31 mouse cellular contexts compared by ENCODE assay signal in the genomic region with DNA sequence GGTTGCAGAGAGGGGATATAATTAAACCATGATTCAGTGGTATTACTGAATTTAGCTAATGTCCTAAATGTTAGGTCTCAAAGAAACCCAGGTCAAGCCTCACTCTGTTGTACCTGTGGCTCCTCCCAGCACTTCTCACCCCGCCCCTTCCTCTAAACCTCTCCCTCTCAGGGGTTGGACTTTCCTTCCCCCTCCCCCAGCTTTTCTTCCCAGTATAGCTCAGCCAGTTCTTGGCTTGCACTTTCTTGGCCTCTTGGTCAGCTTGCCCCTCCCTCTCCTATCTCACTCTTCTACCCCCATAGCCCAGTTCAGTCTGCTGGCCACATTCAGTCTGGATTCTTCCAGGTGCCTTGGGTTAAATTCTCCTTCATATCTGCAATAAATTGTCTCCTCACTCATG. TPM values are rescaled to one million over a fixed set of nuclear protein-coding genes. Genes with fewer than 3 reads are reported as not detected.
A peak's percentile ranks its signal among the peaks of the same experiment; 100 is the strongest.
DNase-seq lines count a peak whose midpoint lies in the region; ATAC-seq and TF ChIP-seq lines count a peak whose summit lies in the region.
"Had no signal": no experiment of that assay in that cellular context is flagged by ENCODE, and none has a peak within 500 bp of the region (broad histone marks: within the 10 kb centered on the region; RNA-seq: fewer than 3 reads in every experiment).

No protein-coding gene starts in this region.

- no peak overlapping the region for H3K27ac ChIP-seq in gastrocnemius, adult 2 months
- no peak overlapping the region for H3K27ac ChIP-seq in midbrain, embryonic 13.5 days
- H3K27ac ChIP-seq: embryonic facial prominence, embryonic 12.5 days; heart, adult 2 months; heart, embryonic 13.5 days; hindbrain, embryonic 15.5 days; limb, embryonic 10.5 days; limb, embryonic 15.5 days; liver, embryonic 13.5 days; lung, embryonic 15.5 days; midbrain, embryonic 10.5 days; stomach, embryonic 15.5 days had no signal

- H3K9ac ChIP-seq in midbrain, embryonic 13.5 days (replicated peaks), result no peak overlapping the region
- H3K9ac ChIP-seq: embryonic facial prominence, embryonic 12.5 days; heart, embryonic 13.5 days; hindbrain, embryonic 15.5 days; limb, embryonic 15.5 days; liver, embryonic 13.5 days; lung, embryonic 15.5 days; stomach, embryonic 15.5 days had no signal

- peak; percentile 28 for DNase-seq in gastrocnemius, adult 2 months
- no peak for DNase-seq in gastrocnemius, adult 18-20 months (ENCODE audit: low spot score)
- peak; percentile 18 to 53 for DNase-seq in kidney, postnatal 25 days
- no peak for DNase-seq in kidney, adult 11 months
- DNase-seq in lung, postnatal 36 days, result peak; percentile 23
- DNase-seq in lung, postnatal 14 days, result no peak
- DNase-seq in yolk sac, embryonic 10.5 days (ENCODE audit: low spot score), result peak; percentile 76
- DNase-seq: adrenal gland, postnatal 14 days; cerebellum, adult 11 months; cerebellum, adult 9-11 months; embryo, embryonic 11 days; gastrocnemius, postnatal 36 days; heart, adult 2 months; heart, postnatal 10 days; layer of hippocampus, postnatal 36 days; liver, embryonic 13.5 days; right cerebral cortex, adult 18-20 months; thymus, postnatal 14 days had no signal

- H3K4me3 ChIP-seq in gastrocnemius, adult 2 months, result no peak overlapping the region
- H3K4me3 ChIP-seq in midbrain, embryonic 13.5 days (replicated peaks), result no peak overlapping the region
- H3K4me3 ChIP-seq: embryonic facial prominence, embryonic 12.5 days; heart, adult 2 months; heart, embryonic 13.5 days; hindbrain, embryonic 15.5 days; limb, embryonic 10.5 days; limb, embryonic 15.5 days; liver, embryonic 13.5 days; lung, embryonic 15.5 days; midbrain, embryonic 10.5 days; stomach, embryonic 15.5 days had no signal

- TF ChIP-seq CTCF in gastrocnemius, adult 2 months (IDR thresholded peaks at IDR 0.05), result no peak

- ATAC-seq in midbrain, embryonic 13.5 days, result no peak
- ATAC-seq: forebrain, embryonic 14.5 days; inflammation-experienced regulatory T-cells, adult 6 months; midbrain, embryonic 16.5 days had no signal

- H3K4me2 ChIP-seq in midbrain, embryonic 13.5 days (replicated peaks), result no peak overlapping the region
- H3K4me2 ChIP-seq: embryonic facial prominence, embryonic 12.5 days; heart, embryonic 13.5 days; hindbrain, embryonic 15.5 days; limb, embryonic 15.5 days; liver, embryonic 13.5 days; lung, embryonic 15.5 days; stomach, embryonic 15.5 days had no signal

- no peaks in the 10 kb centered on the region for H3K9me3 ChIP-seq in midbrain, embryonic 13.5 days
- H3K9me3 ChIP-seq: embryonic facial prominence, embryonic 12.5 days; G1E; heart, embryonic 13.5 days; hindbrain, embryonic 15.5 days; limb, embryonic 10.5 days; limb, embryonic 15.5 days; liver, embryonic 13.5 days; lung, embryonic 15.5 days; midbrain, embryonic 10.5 days; stomach, embryonic 15.5 days had no signal

- WGBS in midbrain, embryonic 13.5 days, result 63% methylated on average over 1 of the region's 1 CpGs

- no peaks in the 10 kb centered on the region for H3K27me3 ChIP-seq in midbrain, embryonic 13.5 days
- H3K27me3 ChIP-seq: embryonic facial prominence, embryonic 12.5 days; heart, embryonic 13.5 days; hindbrain, embryonic 15.5 days; limb, embryonic 15.5 days; liver, embryonic 13.5 days; lung, embryonic 15.5 days; stomach, embryonic 15.5 days had no signal

- intact Hi-C loops in gastrocnemius, adult 2 months (cut with DNase I), result no loop called here

- no peaks in the 10 kb centered on the region for H3K36me3 ChIP-seq in midbrain, embryonic 13.5 days
- H3K36me3 ChIP-seq: embryonic facial prominence, embryonic 12.5 days; G1E; hindbrain, embryonic 15.5 days; limb, embryonic 15.5 days; liver, embryonic 13.5 days; lung, embryonic 15.5 days; midbrain, embryonic 10.5 days; stomach, embryonic 15.5 days had no signal

- peaks cover 3% of the 10 kb centered on the region; the same call in 1 of the 2 replicates for H3K4me1 ChIP-seq in midbrain, embryonic 13.5 days (replicated peaks)
- H3K4me1 ChIP-seq: embryonic facial prominence, embryonic 12.5 days; hindbrain, embryonic 15.5 days; liver, embryonic 13.5 days; stomach, embryonic 15.5 days had no signal

RNA-seq across cellular contexts. Expression of gene Uaca, which starts 7.4 kb away (rescaled TPM):
- total RNA-seq in gastrocnemius, adult 2 months (2021), result 100 to 1,000 TPM; 119 to 145 TPM
- total RNA-seq in gastrocnemius, adult 18-20 months (2021), result 100 to 1,000 TPM; 137 to 171 TPM
- 17.5 and 22.0 TPM in 2 replicates for polyA plus RNA-seq in midbrain, embryonic 13.5 days (2015; fragmentation: Nextera tagmentation; extraction: Ambion mirVana)
- polyA plus RNA-seq: G1E had no signal

Comparison
In these comparisons a context has a peak if more than half of its experiments do, and no peak if none do; other contexts are left out.
1. DNase-seq: peak in gastrocnemius, adult 2 months (single experiment), kidney, postnatal 25 days (2 of 2), lung, postnatal 36 days (single experiment) and yolk sac, embryonic 10.5 days (single experiment); none in gastrocnemius, adult 18-20 months (single experiment), kidney, adult 11 months (single experiment) and lung, postnatal 14 days (single experiment).